In genomic region chr17:26941841-26942570, GRCm38 (mm10) we compare ENCODE assay signal across 8 mouse cellular contexts. TPM values are rescaled to one million over a fixed set of nuclear protein-coding genes. Genes with fewer than 3 reads are reported as not detected.
DNase-seq lines count a peak whose midpoint lies in the region; ATAC-seq and TF ChIP-seq lines count a peak whose summit lies in the region.

No protein-coding gene starts in this region.

- peak overlapping the region; percentile 40; the same call in 1 of the 2 replicates for H3K27ac ChIP-seq in testis, adult 2 months (ENCODE audit: control insufficient read depth, insufficient read depth, low read depth, low read length)
- peak overlapping the region; percentile 95 for H3K27ac ChIP-seq in limb, embryonic 15.5 days
- 0 out of 2 replicates have a peak overlapping the region, but pooled peaks have one; percentile 8 for H3K27ac ChIP-seq in stomach, postnatal 0 days (replicated peaks)

- TF ChIP-seq EP300 in stomach, postnatal 0 days (optimal IDR thresholded peaks at IDR 0.05) = no peak

- no peaks in the 10 kb centered on the region for H3K36me3 ChIP-seq in testis, adult 2 months (ENCODE audit: control insufficient read depth, insufficient read depth, low read length)
- H3K36me3 ChIP-seq in limb, embryonic 15.5 days = peaks cover 5% of the 10 kb centered on the region
- no peaks in the 10 kb centered on the region for H3K36me3 ChIP-seq in stomach, postnatal 0 days (ENCODE audit: control insufficient read depth, insufficient read depth, low read length)

- peak overlapping the region; percentile 71 for H3K4me3 ChIP-seq in testis, adult 2 months (ENCODE audit: control insufficient read depth, low read depth, low read length)
- H3K4me3 ChIP-seq in limb, embryonic 15.5 days = peak overlapping the region; percentile 69
- H3K4me3 ChIP-seq in stomach, postnatal 0 days (ENCODE audit: low read depth, low read length) = peak overlapping the region; percentile 39

- no peaks in the 10 kb centered on the region for H3K27me3 ChIP-seq in testis, adult 2 months (ENCODE audit: control insufficient read depth, insufficient read depth, low read length)
- H3K27me3 ChIP-seq in limb, embryonic 15.5 days = no peaks in the 10 kb centered on the region
- no peaks in the 10 kb centered on the region for H3K27me3 ChIP-seq in stomach, postnatal 0 days (ENCODE audit: control insufficient read depth, insufficient read depth, low read length)

- ATAC-seq in limb, embryonic 15.5 days (ENCODE audit: insufficient number of reproducible peaks, low FRiP score, low TSS enrichment, low read depth) = no peak
- ATAC-seq in stomach, postnatal 0 days (ENCODE audit: low FRiP score, low TSS enrichment) = no peak

- peak; percentile 62 to 72 for DNase-seq in cerebellum, postnatal 10 days
- DNase-seq in cerebellum, postnatal 36 days = no peak
- no peak for DNase-seq in testis, postnatal 14 days (ENCODE audit: low spot score)
- no peak for DNase-seq in stomach, postnatal 0 days (ENCODE audit: low spot score)
- DNase-seq in adrenal gland, adult 18-20 months (ENCODE audit: low spot score in 2 of 2) = no peak
- no peak for DNase-seq in left cerebral cortex, postnatal 36 days (ENCODE audit: low spot score in 2 of 2)

- H3K9ac ChIP-seq in limb, embryonic 15.5 days = no peak overlapping the region
- H3K9ac ChIP-seq in stomach, postnatal 0 days (ENCODE audit: low read length) = peak overlapping the region; percentile 61

- 13% methylated on average over 4 of the region's 4 CpGs for WGBS in limb, embryonic 15.5 days
- 16% methylated on average over 4 of the region's 4 CpGs for WGBS in stomach, postnatal 0 days

- no peak for TF ChIP-seq POLR2A in testis, adult 2 months (IDR thresholded peaks at IDR 0.05; ENCODE audit: control insufficient read depth, low read depth, low read length)

- intact Hi-C loops in left cerebral cortex, postnatal 36 days (cut with DNase I) = no loop called here

- H3K4me2 ChIP-seq in limb, embryonic 15.5 days = peak overlapping the region; percentile 78
- peak overlapping the region; percentile 58 for H3K4me2 ChIP-seq in stomach, postnatal 0 days (replicated peaks; ENCODE audit: low read depth)

- no peak for TF ChIP-seq CTCF in testis, adult 2 months (IDR thresholded peaks at IDR 0.05; ENCODE audit: control insufficient read depth, insufficient read depth, insufficient replicate concordance, low read depth, low read length)
- no peak for TF ChIP-seq CTCF in stomach, postnatal 0 days (IDR thresholded peaks at IDR 0.05; ENCODE audit: low read depth)

- peaks cover 48% of the 10 kb centered on the region for H3K4me1 ChIP-seq in testis, adult 2 months (ENCODE audit: control insufficient read depth, insufficient read depth, low read length)
- H3K4me1 ChIP-seq in limb, embryonic 15.5 days = peaks cover 52% of the 10 kb centered on the region
- H3K4me1 ChIP-seq in stomach, postnatal 0 days (replicated peaks; ENCODE audit: control insufficient read depth, insufficient read depth) = peaks cover 5% of the 10 kb centered on the region; the same call in 1 of the 2 replicates

- H3K9me3 ChIP-seq in limb, embryonic 15.5 days = no peaks in the 10 kb centered on the region
- H3K9me3 ChIP-seq in stomach, postnatal 0 days (ENCODE audit: control insufficient read depth, low read length) = no peaks in the 10 kb centered on the region

RNA-seq across cellular contexts. Expression of gene Syngap1, which starts 1.0 kb away (rescaled TPM):
- 109 and 113 TPM in 2 replicates for polyA plus RNA-seq in testis, adult 2 months (2012; rRNA removed)
- polyA plus RNA-seq in limb, embryonic 15.5 days (2015; fragmentation: Nextera tagmentation; extraction: Ambion mirVana) = 1.6 and 1.9 TPM in 2 replicates
- polyA plus RNA-seq in stomach, postnatal 0 days (2015; fragmentation: Nextera tagmentation; extraction: Ambion mirVana) = 0.61 and 0.70 TPM in 2 replicates
- 10 to 100 TPM; 16.6 to 19.1 TPM for total RNA-seq in adrenal gland, adult 18-20 months (2021)
- total RNA-seq in left cerebral cortex, postnatal 36 days (2021) = 100 to 1,000 TPM; 419 to 475 TPM

RNA-seq across cellular contexts. Expression of gene Cuta, which starts 2.6 kb away (rescaled TPM):
- 24.0 and 30.9 TPM in 2 replicates for polyA plus RNA-seq in testis, adult 2 months (2012; rRNA removed)
- 158 and 172 TPM in 2 replicates for polyA plus RNA-seq in limb, embryonic 15.5 days (2015; fragmentation: Nextera tagmentation; extraction: Ambion mirVana)
- polyA plus RNA-seq in stomach, postnatal 0 days (2015; fragmentation: Nextera tagmentation; extraction: Ambion mirVana) = 157 and 163 TPM in 2 replicates
- total RNA-seq in adrenal gland, adult 18-20 months (2021) = 100 to 1,000 TPM; 129 to 141 TPM
- total RNA-seq in left cerebral cortex, postnatal 36 days (2021) = 100 to 1,000 TPM in 1 of 2 experiments, 10 to 100 TPM in 1; 99.1 to 111 TPM

RNA-seq across cellular contexts. Expression of gene Phf1, which starts 9.2 kb away (rescaled TPM):
- polyA plus RNA-seq in testis, adult 2 months (2012; rRNA removed) = 132 and 136 TPM in 2 replicates
- 11.4 and 13.0 TPM in 2 replicates for polyA plus RNA-seq in limb, embryonic 15.5 days (2015; fragmentation: Nextera tagmentation; extraction: Ambion mirVana)
- polyA plus RNA-seq in stomach, postnatal 0 days (2015; fragmentation: Nextera tagmentation; extraction: Ambion mirVana) = 4.7 and 5.8 TPM in 2 replicates
- 10 to 100 TPM; 45.4 to 46.7 TPM for total RNA-seq in adrenal gland, adult 18-20 months (2021)
- 10 to 100 TPM; 28.9 to 30.8 TPM for total RNA-seq in left cerebral cortex, postnatal 36 days (2021)

RNA-seq across cellular contexts. Expression of gene Kifc5b, which starts 25.1 kb away (rescaled TPM):
- polyA plus RNA-seq in testis, adult 2 months (2012; rRNA removed) = 6.5 TPM in 2 replicates
- 4.7 and 5.8 TPM in 2 replicates for polyA plus RNA-seq in limb, embryonic 15.5 days (2015; fragmentation: Nextera tagmentation; extraction: Ambion mirVana)
- polyA plus RNA-seq in stomach, postnatal 0 days (2015; fragmentation: Nextera tagmentation; extraction: Ambion mirVana) = 1.5 and 1.6 TPM in 2 replicates
- 1 to 10 TPM; 1.1 to 1.2 TPM for total RNA-seq in adrenal gland, adult 18-20 months (2021)
- total RNA-seq in left cerebral cortex, postnatal 36 days (2021) = 1 to 10 TPM; 1.9 to 4.2 TPM

RNA-seq across cellular contexts. Expression of gene Zbtb9, which starts 31.0 kb away (rescaled TPM):
- polyA plus RNA-seq in testis, adult 2 months (2012; rRNA removed) = 9.8 and 11.9 TPM in 2 replicates
- 13.5 and 14.1 TPM in 2 replicates for polyA plus RNA-seq in limb, embryonic 15.5 days (2015; fragmentation: Nextera tagmentation; extraction: Ambion mirVana)
- 6.9 and 7.8 TPM in 2 replicates for polyA plus RNA-seq in stomach, postnatal 0 days (2015; fragmentation: Nextera tagmentation; extraction: Ambion mirVana)
- total RNA-seq in adrenal gland, adult 18-20 months (2021) = 1 to 10 TPM; 6.4 to 8.0 TPM
- 10 to 100 TPM; 14.9 to 16.7 TPM for total RNA-seq in left cerebral cortex, postnatal 36 days (2021)

Comparison
In these comparisons a context has a peak if more than half of its experiments do, and no peak if none do; other contexts are left out.
1. DNase-seq: peak in cerebellum, postnatal 10 days (2 of 2); none in cerebellum, postnatal 36 days (0 of 2), testis, postnatal 14 days (single experiment), stomach, postnatal 0 days (single experiment), adrenal gland, adult 18-20 months (0 of 2) and left cerebral cortex, postnatal 36 days (0 of 2).
2. H3K27ac ChIP-seq: peak in every context shown above with its lines; median percentile 95 in limb, embryonic 15.5 days; 40 in testis, adult 2 months; 8 in stomach, postnatal 0 days.
3. RNA of gene Syngap1, which starts 1.0 kb away (polyA plus RNA-seq): 109 to 113 TPM in testis, adult 2 months; 1.6 to 1.9 TPM in limb, embryonic 15.5 days and 0.61 to 0.70 TPM in stomach, postnatal 0 days; every median in the first group is over 10 times any median in the second.
4. Peak in every context shown above with its lines, with median percentiles within 50 percentile points of each other: H3K4me3 ChIP-seq.